Mouse (Mus musculus) neural tube, embryonic 13.5 days (tissue): ENCODE data around the gene Gpr142. TPM values are rescaled to one million over a fixed set of nuclear protein-coding genes. Genes with fewer than 3 reads are reported as not detected.
A peak's percentile ranks its signal among the peaks of the same experiment; 100 is the strongest.

ENCODE experiments used
- ATAC-seq: fragments of 200-750 bp; cut with Nextera tagmentation; 2 replicates; pipeline ENCODE4 v1.8.0; 2017; ENCODE audit warnings: low read depth, mild to moderate bottlenecking, moderate TSS enrichment, moderate library complexity
- H3K27ac ChIP-seq: fragments of 300-500 bp; sonication (generic); replicated peaks from 2 replicates; pipeline ENCODE4 v1.5.1; 2015; ENCODE audit warnings: moderate library complexity, mild to moderate bottlenecking, inconsistent platforms
- H3K27me3 ChIP-seq: fragments of 300-500 bp; sonication (generic); 2 replicates; pipeline ENCODE4 v1.6.1; 2015; ENCODE audit warnings: mild to moderate bottlenecking, inconsistent platforms
- H3K36me3 ChIP-seq: fragments of 300-500 bp; sonication (generic); 2 replicates; pipeline ENCODE4 v1.6.1; 2015; ENCODE audit warnings: mild to moderate bottlenecking, inconsistent platforms
- H3K4me1 ChIP-seq: fragments of 300-500 bp; sonication (generic); replicated peaks from 2 replicates; pipeline ENCODE4 v1.6.1; 2015; ENCODE audit warnings: inconsistent platforms
- H3K4me2 ChIP-seq: fragments of 300-500 bp; sonication (generic); 2 replicates; pipeline ENCODE4 v1.6.1; 2015; ENCODE audit warnings: inconsistent platforms, mild to moderate bottlenecking, moderate library complexity
- H3K4me3 ChIP-seq: fragments of 300-500 bp; sonication (generic); 2 replicates; pipeline ENCODE4 v1.5.1; 2015; ENCODE audit warnings: mild to moderate bottlenecking, inconsistent platforms
- H3K9ac ChIP-seq: fragments of 300-500 bp; sonication (generic); 2 replicates; pipeline ENCODE4 v1.6.1; 2015; ENCODE audit warnings: moderate library complexity, mild to moderate bottlenecking, inconsistent platforms
- H3K9me3 ChIP-seq: fragments of 300-500 bp; sonication (generic); 2 replicates; pipeline ENCODE4 v1.6.1; 2016; ENCODE audit warnings: inconsistent platforms
- WGBS: fragments of 180-500 bp; shearing (Covaris S2); methylation state at CpG from one replicate; pipeline ENCODE4 v1.1.7; 2015; 5-methylcytosine and 5-hydroxymethylcytosine counted together
- polyA plus RNA-seq: library from polyadenylated mRNA; unstranded; fragments of >200 nt; fragmentation: Nextera tagmentation; extraction: Ambion mirVana; gene quantifications from 2 replicates; pipeline ENCODE4 v1.2.1, GENCODE M21; 2015

Gpr142 gene
- polyA plus RNA-seq, 1 experiment from 2014 or later, result not detected

- WGBS, result 15% methylated on average over 5 of the region's 5 CpGs
Observed at GRCm38 (mm10) chr11:114850066-114850451, 51.3 kb downstream of the Gpr142 start.

DNA sequence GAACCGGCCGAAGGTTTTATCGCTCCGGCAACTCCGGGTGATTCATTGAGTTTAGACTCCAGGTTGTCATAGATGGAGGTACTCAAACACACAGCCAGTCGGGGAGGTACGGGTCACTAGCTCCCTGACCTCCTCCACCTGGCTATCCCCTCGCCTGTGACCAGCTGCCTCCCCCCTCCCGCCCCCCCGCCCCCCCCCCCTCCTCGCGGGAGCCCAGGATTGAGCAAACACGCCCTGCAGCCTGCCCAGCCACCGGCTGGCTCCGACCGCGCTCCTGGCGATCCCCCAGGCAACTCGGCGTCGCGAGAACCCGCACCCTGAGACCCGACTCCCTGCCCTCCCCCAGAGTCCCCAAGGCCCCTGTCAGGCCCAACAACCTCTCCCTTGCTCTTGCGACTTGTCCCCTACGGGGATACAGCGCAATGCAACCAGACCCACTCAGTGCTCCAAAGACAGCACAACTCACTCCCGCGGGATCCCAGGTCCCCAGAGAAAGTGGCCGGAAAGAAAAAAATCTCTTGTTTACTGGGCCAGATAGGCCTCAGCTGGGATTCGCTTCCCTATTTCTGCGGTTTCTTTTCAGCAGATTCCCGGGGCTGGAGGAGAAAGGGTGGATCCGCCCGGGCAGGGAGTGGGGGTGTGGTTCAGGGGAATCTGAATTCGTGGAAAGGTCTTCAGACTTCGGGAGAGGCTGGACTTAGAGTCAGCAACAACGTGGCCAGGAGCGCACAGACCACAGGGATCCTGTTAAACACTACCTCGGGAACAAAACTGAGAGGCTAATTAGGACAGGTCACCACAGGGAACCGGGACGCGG lies 51.9 kb downstream of the Gpr142 start, which contains the start of gene Gprc5c:
TSS of gene Gprc5c (plus strand) at position 701 of the 817 bp plus-strand sequence.
- Histone ChIP-seq H3K4me3 (peak within 1 kb of the TSS; percentile 59), H3K9me3 (no peaks in the 10 kb centered on the region), H3K27me3 (peaks cover 66% of the 10 kb centered on the region), H3K9ac (peak within 1 kb of the TSS; percentile 72), H3K4me2 (peak within 1 kb of the TSS; percentile 98), H3K36me3 (no peaks in the 10 kb centered on the region), H3K27ac (peak within 1 kb of the TSS; percentile 62), H3K4me1 (peaks cover 34% of the 10 kb centered on the region)
- ATAC-seq, result peak; percentile 40; the same call in 1 of the 2 replicates
- WGBS, result under 1% methylated on average over 33 of the region's 43 CpGs

More at GRCm38 (mm10) chr11:114850066-114850451, 51.3 kb downstream of the Gpr142 start:
- peak overlapping the region; percentile 98 for H3K4me2 ChIP-seq
- H3K4me3 ChIP-seq, result peak overlapping the region; percentile 59
- no peak overlapping the region for H3K27ac ChIP-seq
- peaks cover 65% of the 10 kb centered on the region for H3K27me3 ChIP-seq
- ATAC-seq, result no peak
- no peak overlapping the region for H3K9ac ChIP-seq
- peaks cover 34% of the 10 kb centered on the region for H3K4me1 ChIP-seq
- no peaks in the 10 kb centered on the region for H3K36me3 ChIP-seq
- H3K9me3 ChIP-seq, result no peaks in the 10 kb centered on the region

DNA sequence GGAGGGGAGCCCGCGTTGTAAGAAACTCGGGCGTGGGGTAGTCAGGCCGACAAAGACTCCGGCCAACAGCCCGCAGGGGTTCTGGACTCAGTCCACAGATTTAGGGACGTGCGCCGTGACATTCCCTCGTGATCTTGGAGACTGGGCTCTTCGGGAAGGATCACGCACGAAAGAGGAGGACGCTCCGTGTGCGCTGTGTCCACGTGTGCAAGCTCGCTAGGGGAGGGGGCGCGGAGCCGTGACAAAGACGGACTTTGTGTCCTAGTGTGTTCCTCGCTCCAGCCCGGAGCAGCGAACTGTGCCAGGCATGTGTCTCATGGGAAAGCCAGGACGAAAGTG lies 52.5 kb downstream of the Gpr142 start:
- under 1% methylated on average over 27 of the region's 27 CpGs for WGBS
- peaks cover 34% of the 10 kb centered on the region for H3K4me1 ChIP-seq
- H3K27ac ChIP-seq, result peak overlapping the region; percentile 62
- peak; percentile 16; the same call in 1 of the 2 replicates for ATAC-seq
- H3K4me3 ChIP-seq, result peak overlapping the region; percentile 59
- peaks cover 66% of the 10 kb centered on the region for H3K27me3 ChIP-seq
- H3K4me2 ChIP-seq, result peak overlapping the region; percentile 98
- H3K36me3 ChIP-seq, result no peaks in the 10 kb centered on the region
- peak overlapping the region; percentile 72 for H3K9ac ChIP-seq
- no peaks in the 10 kb centered on the region for H3K9me3 ChIP-seq

DNA sequence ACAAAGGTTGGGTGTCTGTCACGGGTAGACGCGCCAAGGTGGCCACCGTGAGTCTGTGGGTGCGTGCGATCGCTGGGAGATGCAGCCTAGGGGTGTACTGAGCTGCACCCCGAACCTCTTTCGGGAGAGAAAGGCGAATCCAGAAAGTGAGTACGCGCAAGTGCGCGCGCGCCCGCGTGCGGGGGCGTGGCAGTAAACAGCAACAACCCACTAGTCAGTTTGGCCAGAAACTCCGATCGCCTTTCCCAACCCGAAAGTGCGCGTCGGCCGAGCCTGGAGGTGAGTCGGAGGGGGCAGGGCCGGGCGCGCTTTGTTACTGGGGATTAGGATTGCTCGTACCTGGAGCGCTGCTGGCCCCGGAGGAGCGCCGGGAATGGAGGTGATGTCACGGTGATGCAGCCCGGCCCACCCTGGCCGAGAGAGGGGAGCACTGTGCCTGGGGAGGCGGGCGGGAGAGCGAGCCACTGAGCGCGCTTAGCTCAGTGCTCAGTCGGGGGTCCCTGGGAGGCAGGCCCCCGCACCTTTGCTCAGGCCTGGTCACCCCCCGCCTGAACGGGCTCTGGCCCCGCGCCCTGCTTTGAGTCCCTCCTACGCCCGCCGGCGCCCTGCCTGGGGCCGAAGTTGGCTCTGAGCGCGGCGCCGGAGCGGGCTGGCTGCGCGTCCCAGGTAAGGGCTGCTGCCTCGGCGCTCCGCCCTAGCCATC lies 53.0 kb downstream of the Gpr142 start:
- peak; percentile 75 for ATAC-seq
- H3K9me3 ChIP-seq, result no peaks in the 10 kb centered on the region
- peaks cover 34% of the 10 kb centered on the region for H3K4me1 ChIP-seq
- H3K9ac ChIP-seq, result peak overlapping the region; percentile 72
- H3K4me2 ChIP-seq, result peak overlapping the region; percentile 98
- no peaks in the 10 kb centered on the region for H3K36me3 ChIP-seq
- peak overlapping the region; percentile 59 for H3K4me3 ChIP-seq
- WGBS, result under 1% methylated on average over 52 of the region's 65 CpGs
- peaks cover 66% of the 10 kb centered on the region for H3K27me3 ChIP-seq
- peak overlapping the region; percentile 62 for H3K27ac ChIP-seq

DNA sequence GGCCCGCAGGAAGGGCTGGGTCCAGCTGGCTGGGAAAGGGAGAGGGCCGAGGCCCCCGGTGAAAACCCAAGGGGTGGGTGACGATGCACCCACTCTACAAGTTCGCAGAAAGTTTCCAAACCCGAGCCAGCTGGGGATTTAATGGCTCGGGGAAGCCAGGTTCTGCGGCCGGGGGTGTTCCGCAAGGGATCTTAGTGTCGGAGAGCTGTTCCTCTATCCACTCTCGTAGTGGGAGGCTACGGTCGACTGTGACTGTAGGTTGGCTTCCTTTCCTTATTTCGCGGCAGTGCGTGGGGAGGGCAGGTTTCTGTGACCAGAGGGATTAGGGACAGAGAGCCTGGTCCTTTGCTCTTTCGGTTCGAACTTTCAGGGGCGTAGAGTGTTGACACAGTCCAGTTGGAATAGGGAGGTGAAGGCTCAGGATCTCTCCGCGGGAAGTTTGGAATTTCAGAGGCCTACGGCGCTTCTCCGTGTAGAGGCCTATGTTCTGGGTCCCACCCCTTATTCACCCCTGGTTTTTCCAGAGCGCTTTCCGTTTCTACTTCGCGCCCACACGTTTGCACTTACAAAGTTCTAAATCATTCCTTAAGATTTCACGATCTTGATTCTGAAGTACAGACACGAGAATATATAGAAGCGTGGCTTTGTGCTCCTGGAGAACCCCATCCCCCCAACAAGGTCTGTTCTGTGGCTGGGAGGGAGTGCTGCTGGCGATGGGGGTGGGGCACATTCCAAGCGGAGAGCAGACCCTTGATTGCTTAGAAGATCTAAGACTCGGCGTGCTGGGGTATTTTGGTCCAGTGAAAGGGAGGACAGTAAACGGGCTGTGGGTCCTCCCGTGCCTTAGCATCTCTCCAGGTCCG lies 53.8 kb downstream of the Gpr142 start:
- H3K4me2 ChIP-seq, result peak overlapping the region; percentile 98
- peaks cover 66% of the 10 kb centered on the region for H3K27me3 ChIP-seq
- H3K9ac ChIP-seq, result peak overlapping the region; percentile 72
- H3K27ac ChIP-seq, result peak overlapping the region; percentile 62
- no peaks in the 10 kb centered on the region for H3K9me3 ChIP-seq
- no peaks in the 10 kb centered on the region for H3K36me3 ChIP-seq
- H3K4me1 ChIP-seq, result peaks cover 34% of the 10 kb centered on the region
- 1% methylated on average over 40 of the region's 40 CpGs for WGBS
- peak overlapping the region; percentile 59 for H3K4me3 ChIP-seq
- peak; percentile 21; the same call in 1 of the 2 replicates for ATAC-seq

GRCm38 (mm10) chr11:114853174-114853838 lies 54.6 kb downstream of the Gpr142 start:
- 13% methylated on average over 7 of the region's 7 CpGs for WGBS

GRCm38 (mm10) chr11:114854581-114854980 lies 55.9 kb downstream of the Gpr142 start:
- 80% methylated on average over 6 of the region's 6 CpGs for WGBS
- H3K9me3 ChIP-seq, result no peaks in the 10 kb centered on the region
- H3K27ac ChIP-seq, result no peak overlapping the region
- no peak overlapping the region for H3K9ac ChIP-seq
- H3K4me3 ChIP-seq, result no peak overlapping the region
- H3K36me3 ChIP-seq, result no peaks in the 10 kb centered on the region
- no peak for ATAC-seq
- no peak overlapping the region for H3K4me2 ChIP-seq
- H3K4me1 ChIP-seq, result peaks cover 34% of the 10 kb centered on the region
- peaks cover 56% of the 10 kb centered on the region for H3K27me3 ChIP-seq

More at GRCm38 (mm10) chr11:114853174-114853838, 54.6 kb downstream of the Gpr142 start:
- no peaks in the 10 kb centered on the region for H3K9me3 ChIP-seq
- 0 out of 2 replicates have a peak overlapping the region, but pooled peaks have one; percentile 24 for H3K27ac ChIP-seq
- peaks cover 34% of the 10 kb centered on the region for H3K4me1 ChIP-seq
- H3K36me3 ChIP-seq, result no peaks in the 10 kb centered on the region
- H3K27me3 ChIP-seq, result peaks cover 66% of the 10 kb centered on the region
- H3K4me2 ChIP-seq, result peak overlapping the region; percentile 98
- peak overlapping the region; percentile 72; the same call in 1 of the 2 replicates for H3K9ac ChIP-seq
- ATAC-seq, result no peak
- peak overlapping the region; percentile 59 for H3K4me3 ChIP-seq

GRCm38 (mm10) chr11:114856125-114856524 lies 57.4 kb downstream of the Gpr142 start:
- no peak for ATAC-seq
- Histone ChIP-seq H3K4me2 (no peak overlapping the region), H3K27me3 (peaks cover 40% of the 10 kb centered on the region), H3K27ac (no peak overlapping the region), H3K4me1 (peaks cover 19% of the 10 kb centered on the region), H3K9ac (no peak overlapping the region), H3K9me3 (no peaks in the 10 kb centered on the region), H3K36me3 (no peaks in the 10 kb centered on the region), H3K4me3 (no peak overlapping the region)
- 88% methylated on average over 5 of the region's 5 CpGs for WGBS

Other genes starting within 250 kb of the Gpr142 start
- gene Rpl38, start 130.4 kb upstream of the Gpr142 start, polyA plus RNA-seq, result 821 and 850 TPM in 2 replicates
- gene Ttyh2, start 123.5 kb upstream of the Gpr142 start, polyA plus RNA-seq, result 38.8 and 39.1 TPM in 2 replicates
- gene Dnaic2, start 71.5 kb upstream of the Gpr142 start, polyA plus RNA-seq, result 2.9 TPM in 2 replicates
- 1.3 and 1.6 TPM in 2 replicates for gene Kif19a, start 33.5 kb upstream of the Gpr142 start, polyA plus RNA-seq
- 19.4 and 22.7 TPM in 2 replicates for gene Btbd17, start 3.0 kb upstream of the Gpr142 start, polyA plus RNA-seq
- gene Gprc5c, start 52.2 kb downstream of the Gpr142 start, polyA plus RNA-seq, result 14.2 and 15.6 TPM in 2 replicates
- gene Cd300a, start 91.1 kb downstream of the Gpr142 start, polyA plus RNA-seq, result 1.2 and 2.8 TPM in 2 replicates
- 0.14 and 0.15 TPM in 2 replicates for gene Cd300lb, start 135.5 kb downstream of the Gpr142 start, polyA plus RNA-seq
- not detected in 2 replicates for gene Cd300c, start 170.2 kb downstream of the Gpr142 start, polyA plus RNA-seq
- 0.22 TPM in 1 of 2 replicates, not detected in the other for gene Cd300ld, start 191.0 kb downstream of the Gpr142 start, polyA plus RNA-seq
- gene Cd300c2, start 203.0 kb downstream of the Gpr142 start, polyA plus RNA-seq, result 1.5 and 1.9 TPM in 2 replicates
- gene Cd300ld2, start 217.3 kb downstream of the Gpr142 start, polyA plus RNA-seq, result not detected in 2 replicates
- gene Cd300ld4, start 228.1 kb downstream of the Gpr142 start, polyA plus RNA-seq, result not detected in 2 replicates
- not detected in 2 replicates for gene Cd300ld5, start 238.8 kb downstream of the Gpr142 start, polyA plus RNA-seq
- not detected in 2 replicates for gene Cd300ld3, start 249.5 kb downstream of the Gpr142 start, polyA plus RNA-seq